Mouse (Mus musculus): ENCODE measurements around the gene Pus7l.

DNA sequence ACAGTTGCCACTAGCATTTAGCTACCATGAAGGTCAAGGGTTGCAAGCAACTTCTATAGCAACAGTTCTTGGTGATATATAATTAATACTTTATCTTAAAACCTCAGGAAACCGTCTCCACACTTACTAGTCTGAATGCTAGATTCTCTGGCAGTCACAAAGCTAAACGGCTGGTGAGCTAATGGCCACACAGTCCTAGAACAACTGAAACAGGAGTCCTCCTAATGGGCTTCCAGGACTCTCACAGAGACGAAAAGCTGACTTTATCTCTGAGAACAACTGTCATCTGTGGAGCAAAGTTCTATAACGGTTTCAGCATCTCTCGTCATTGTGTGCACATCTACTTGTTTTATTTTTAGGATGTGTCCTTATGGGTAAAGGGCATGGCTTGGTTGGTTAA, 63.1 kb downstream of the Pus7l start:
- TF ChIP-seq POLR2A (IDR thresholded peaks at IDR 0.05; ENCODE audit: insufficient read length, low read depth) (no peak), USF1 (IDR thresholded peaks at IDR 0.05; ENCODE audit: low read depth) (no peak), MYOD1 (IDR thresholded peaks at IDR 0.05; ENCODE audit: control insufficient read depth in 1 of 3, insufficient read length in 2 of 3, low read depth in 2 of 3) (no peak), MAX (IDR thresholded peaks at IDR 0.05; ENCODE audit: low read depth) (no peak), POLR2AphosphoS2 (IDR thresholded peaks at IDR 0.05; ENCODE audit: insufficient read length, low read depth) (no peak), TCF3 (IDR thresholded peaks at IDR 0.05; ENCODE audit: insufficient read length, low read depth) (no peak)
